Mouse (Mus musculus) hindbrain, postnatal 0 days (tissue): ENCODE measurements around the gene Aars2. TPM values are rescaled to one million over a fixed set of nuclear protein-coding genes. Genes with fewer than 3 reads are reported as not detected.
A peak's percentile ranks its signal among the peaks of the same experiment; 100 is the strongest.

Source experiments
- ATAC-seq: fragments of 200-750 bp; cut with Nextera tagmentation; 2 replicates; pipeline ENCODE4 v1.8.0; 2017; ENCODE audit warnings: mild to moderate bottlenecking, moderate TSS enrichment, moderate library complexity
- DNase-seq: peaks from one replicate; pipeline ENCODE4 v3.0.0-alpha.2; 2015; ENCODE audit warnings: low spot score
- H3K27ac ChIP-seq: fragments of 300-500 bp; sonication (generic); 2 replicates; pipeline ENCODE4 v1.5.1; 2014; ENCODE audit warnings: mild to moderate bottlenecking
- H3K27me3 ChIP-seq: fragments of 300-500 bp; sonication (generic); 2 replicates; pipeline ENCODE4 v1.6.1; 2014; ENCODE audit warnings: low read length, mixed read lengths; ENCODE audit not compliant: insufficient read depth
- H3K36me3 ChIP-seq: fragments of 300-500 bp; sonication (generic); 2 replicates; pipeline ENCODE4 v1.6.1; 2014; ENCODE audit warnings: low read length, mixed read lengths; ENCODE audit not compliant: insufficient read depth
- H3K4me1 ChIP-seq: fragments of 300-500 bp; sonication (generic); 2 replicates; pipeline ENCODE4 v1.6.1; 2014; ENCODE audit warnings: antibody characterized with exemption, low read length, mixed read lengths; ENCODE audit not compliant: insufficient read depth
- H3K4me2 ChIP-seq: fragments of 300-500 bp; sonication (generic); 2 replicates; pipeline ENCODE4 v1.6.1; 2014; ENCODE audit warnings: low read depth, mild to moderate bottlenecking, low read length, moderate library complexity, mixed read lengths
- H3K4me3 ChIP-seq: fragments of 300-500 bp; sonication (generic); 2 replicates; pipeline ENCODE4 v1.5.1; 2014; ENCODE audit warnings: low read length
- H3K9ac ChIP-seq: fragments of 300-500 bp; sonication (generic); replicated peaks from 2 replicates; pipeline ENCODE4 v1.6.1; 2014; ENCODE audit warnings: mild to moderate bottlenecking, low read length, moderate library complexity, mixed read lengths
- H3K9me3 ChIP-seq: fragments of 300-500 bp; sonication (generic); 2 replicates; pipeline ENCODE4 v1.6.1; 2016; ENCODE audit warnings: low read length, mixed read lengths
- CTCF ChIP-seq: IDR thresholded peaks from 2 replicates; pipeline ENCODE4 v1.5.1; 2016; ENCODE audit warnings: antibody characterized with exemption, control low read depth, low read depth
- WGBS: fragments of 180-500 bp; shearing (Covaris S2); extraction: QIAGEN DNeasy Blood & Tissue Kit; methylation state at CpG from one replicate; pipeline ENCODE4 v1.1.7; 2014; 5-methylcytosine and 5-hydroxymethylcytosine counted together
- polyA plus RNA-seq: library from polyadenylated mRNA; unstranded; fragments of >200 nt; fragmentation: Nextera tagmentation; extraction: Ambion mirVana; gene quantifications from 2 replicates; pipeline ENCODE4 v1.2.1, GENCODE M21; 2015
- total RNA-seq: library from RNA; depleted of rRNA; stranded (reverse); fragments of >200 nt; gene quantifications from 2 replicates; pipeline ENCODE4 v1.2.3, GENCODE M21; 2014

Gene Aars2
- total and polyA plus RNA-seq, 2 experiments from 2014 or later, result 14.2 to 28.5 TPM

GRCm38 (mm10) chr17:45554420-45554819, 47.8 kb downstream of the Aars2 start:
- no peaks in the 10 kb centered on the region for H3K27me3 ChIP-seq
- 0 out of 2 replicates have a peak, but pooled peaks cover 4% of the 10 kb centered on the region for H3K4me1 ChIP-seq
- ATAC-seq (no peak), DNase-seq (no peak)
- H3K4me2 ChIP-seq, result no peak overlapping the region
- H3K4me3 ChIP-seq, result no peak overlapping the region
- H3K36me3 ChIP-seq, result no peaks in the 10 kb centered on the region
- no peak for TF ChIP-seq CTCF
- no peaks in the 10 kb centered on the region for H3K9me3 ChIP-seq
- no peak overlapping the region for H3K27ac ChIP-seq
- H3K9ac ChIP-seq, result no peak overlapping the region
- WGBS, result 46% methylated on average over 1 of the region's 1 CpGs

- H3K9me3 ChIP-seq, result no peaks in the 10 kb centered on the region
- H3K4me3 ChIP-seq, result peak within 1 kb of the TSS; percentile 65
- H3K27me3 ChIP-seq, result no peaks in the 10 kb centered on the region
- 1% methylated on average over 45 of the region's 45 CpGs for WGBS
- ATAC-seq, result peak; percentile 76
- H3K36me3 ChIP-seq, result no peaks in the 10 kb centered on the region
- peak; percentile 93 for DNase-seq
- H3K27ac ChIP-seq, result no peak within 1 kb of the TSS; the same call in 1 of the 2 replicates
- H3K4me2 ChIP-seq, result peak within 1 kb of the TSS; percentile 98
- peak within 1 kb of the TSS; percentile 62 for H3K9ac ChIP-seq
- 0 out of 2 replicates have a peak, but pooled peaks cover 4% of the 10 kb centered on the region for H3K4me1 ChIP-seq
- TF ChIP-seq CTCF, result no peak
Observed at GRCm38 (mm10) chr17:45555452-45556106, 48.9 kb downstream of the Aars2 start, which contains the start of gene Nfkbie. Gene Nfkbie (plus strand): TSS chr17:45555703.

GRCm38 (mm10) chr17:45556107-45556489, 49.5 kb downstream of the Aars2 start:
- DNase-seq (no peak), ATAC-seq (no peak)
- Histone ChIP-seq H3K27me3 (no peaks in the 10 kb centered on the region), H3K9me3 (no peaks in the 10 kb centered on the region), H3K36me3 (no peaks in the 10 kb centered on the region), H3K4me1 (0 out of 2 replicates have a peak, but pooled peaks cover 4% of the 10 kb centered on the region), H3K4me2 (peak overlapping the region; percentile 98), H3K9ac (peak overlapping the region; percentile 62), H3K27ac (no peak overlapping the region; the same call in 1 of the 2 replicates), H3K4me3 (peak overlapping the region; percentile 65)
- 2% methylated on average over 14 of the region's 14 CpGs for WGBS
- TF ChIP-seq CTCF, result no peak

- ATAC-seq, result no peak
- Histone ChIP-seq H3K9me3 (no peaks in the 10 kb centered on the region), H3K4me2 (peak overlapping the region; percentile 98), H3K27ac (no peak overlapping the region), H3K4me1 (0 out of 2 replicates have a peak, but pooled peaks cover 4% of the 10 kb centered on the region), H3K36me3 (no peaks in the 10 kb centered on the region), H3K9ac (peak overlapping the region; percentile 62; the same call in 1 of the 2 replicates), H3K4me3 (peak overlapping the region; percentile 65), H3K27me3 (no peaks in the 10 kb centered on the region)
- DNase-seq, result no peak
- 68% methylated on average over 3 of the region's 3 CpGs for WGBS
- TF ChIP-seq CTCF, result no peak
Observed at GRCm38 (mm10) chr17:45556514-45557245, 50.0 kb downstream of the Aars2 start.

- H3K9ac ChIP-seq, result no peak overlapping the region
- WGBS, result 68% methylated on average over 7 of the region's 7 CpGs
- peak overlapping the region; percentile 98 for H3K4me2 ChIP-seq
- no peak for DNase-seq
- H3K4me1 ChIP-seq, result 0 out of 2 replicates have a peak, but pooled peaks cover 4% of the 10 kb centered on the region
- H3K4me3 ChIP-seq, result no peak overlapping the region
- H3K36me3 ChIP-seq, result no peaks in the 10 kb centered on the region
- no peaks in the 10 kb centered on the region for H3K9me3 ChIP-seq
- H3K27ac ChIP-seq, result no peak overlapping the region
- no peak for TF ChIP-seq CTCF
- H3K27me3 ChIP-seq, result no peaks in the 10 kb centered on the region
- ATAC-seq, result no peak
Observed at GRCm38 (mm10) chr17:45557246-45557824, 50.7 kb downstream of the Aars2 start.

GRCm38 (mm10) chr17:45557998-45558862, 51.6 kb downstream of the Aars2 start:
- no peak overlapping the region for H3K27ac ChIP-seq
- no peaks in the 10 kb centered on the region for H3K9me3 ChIP-seq
- ATAC-seq, result no peak
- no peak for DNase-seq
- no peaks in the 10 kb centered on the region for H3K27me3 ChIP-seq
- H3K4me2 ChIP-seq, result no peak overlapping the region
- no peak overlapping the region for H3K9ac ChIP-seq
- H3K4me3 ChIP-seq, result no peak overlapping the region
- H3K36me3 ChIP-seq, result no peaks in the 10 kb centered on the region
- WGBS, result 69% methylated on average over 16 of the region's 16 CpGs
- 0 out of 2 replicates have a peak, but pooled peaks cover 4% of the 10 kb centered on the region for H3K4me1 ChIP-seq
- no peak for TF ChIP-seq CTCF
